Mouse (Mus musculus) forebrain, embryonic 11.5 days (tissue): ENCODE results near the gene Kif26a. TPM values are rescaled to one million over a fixed set of nuclear protein-coding genes. Genes with fewer than 3 reads are reported as not detected.

Experiments used
- ATAC-seq: fragments of 200-750 bp; cut with Nextera tagmentation; replicated peaks from 2 replicates; pipeline ENCODE4 v1.8.0; 2017; ENCODE audit warnings: moderate TSS enrichment; ENCODE audit not compliant: low FRiP score
- DNase-seq: peaks from one replicate; pipeline ENCODE4 v3.0.0-alpha.2; 2017; ENCODE audit warnings: low spot score
- H3K27ac ChIP-seq: fragments of 300-500 bp; sonication (generic); 2 replicates; pipeline ENCODE4 v1.5.1; 2014; ENCODE audit warnings: low read depth, low read length
- H3K27me3 ChIP-seq: fragments of 300-500 bp; sonication (generic); 2 replicates; pipeline ENCODE4 v1.6.1; 2014; ENCODE audit warnings: mild to moderate bottlenecking, low read length, mixed read lengths; ENCODE audit not compliant: control insufficient read depth, insufficient read depth
- H3K36me3 ChIP-seq: fragments of 300-500 bp; sonication (generic); 2 replicates; pipeline ENCODE4 v1.6.1; 2014; ENCODE audit warnings: mild to moderate bottlenecking, low read length, moderate library complexity, mixed read lengths; ENCODE audit not compliant: control insufficient read depth, insufficient read depth
- H3K4me1 ChIP-seq: fragments of 300-500 bp; sonication (generic); replicated peaks from 2 replicates; pipeline ENCODE4 v1.6.1; 2014; ENCODE audit warnings: low read length, mixed read lengths; ENCODE audit not compliant: control insufficient read depth, insufficient read depth
- H3K4me2 ChIP-seq: fragments of 300-500 bp; sonication (generic); 2 replicates; pipeline ENCODE4 v1.6.1; 2014; ENCODE audit warnings: low read depth, mild to moderate bottlenecking, low read length, moderate library complexity, mixed read lengths; ENCODE audit not compliant: severe bottlenecking
- H3K4me3 ChIP-seq: fragments of 300-500 bp; sonication (generic); 2 replicates; pipeline ENCODE4 v1.5.1; 2014; ENCODE audit warnings: low read depth, low read length
- H3K9ac ChIP-seq: fragments of 300-500 bp; sonication (generic); 2 replicates; pipeline ENCODE4 v1.6.1; 2014; ENCODE audit warnings: low read length
- H3K9me3 ChIP-seq: fragments of 300-500 bp; sonication (generic); 2 replicates; pipeline ENCODE4 v1.6.1; 2016; ENCODE audit warnings: low read length, mixed read lengths; ENCODE audit not compliant: control insufficient read depth
- WGBS: fragments of 180-500 bp; shearing (Covaris S2); extraction: QIAGEN DNeasy Blood & Tissue Kit; methylation state at CpG from one replicate; pipeline ENCODE4 v1.1.7; 2014; 5-methylcytosine and 5-hydroxymethylcytosine counted together
- polyA plus RNA-seq: library from polyadenylated mRNA; unstranded; fragments of >200 nt; fragmentation: Nextera tagmentation; extraction: Ambion mirVana; gene quantifications from 2 replicates; pipeline ENCODE4 v1.2.1, GENCODE M21; 2014

Kif26a gene
- polyA plus RNA-seq, 1 experiment from 2014 or later: 7.1 TPM

DNA sequence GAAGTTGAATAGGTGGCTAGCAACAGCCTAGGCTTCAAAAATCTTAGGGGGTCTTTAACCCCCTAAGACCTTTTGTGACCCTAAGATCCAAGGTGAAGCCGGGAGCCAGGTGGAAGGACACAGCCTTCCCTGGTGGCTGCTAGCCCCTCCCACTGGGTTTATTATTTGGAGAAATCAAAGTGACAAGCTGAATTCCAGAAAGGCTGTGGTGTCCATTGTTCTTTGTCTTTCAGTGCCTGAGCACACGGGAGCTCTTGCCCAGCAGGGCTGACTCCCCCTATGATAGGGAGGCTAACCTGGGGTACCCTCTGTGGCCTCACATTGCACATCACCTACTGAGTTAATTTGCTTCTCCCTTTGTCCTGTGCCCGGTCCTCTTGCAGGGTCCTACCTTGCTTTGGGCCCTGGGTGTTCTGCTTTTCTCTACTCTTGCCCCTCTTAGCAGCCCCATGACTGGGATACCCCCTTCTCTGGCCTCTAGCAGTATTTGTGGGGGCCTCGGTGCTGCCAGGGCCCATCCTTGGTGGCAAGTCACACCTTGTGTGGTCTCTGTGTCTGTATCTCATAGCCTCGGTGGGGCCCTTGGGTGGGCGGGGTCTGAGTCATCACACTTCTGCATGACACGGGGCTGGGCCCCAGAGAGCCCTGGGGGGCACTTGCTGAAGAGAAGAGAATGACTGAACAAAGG, 36.1 kb downstream of the Kif26a start:
- Histone ChIP-seq H3K4me2 (no peak overlapping the region), H3K27me3 (no peaks in the 10 kb centered on the region), H3K9ac (no peak overlapping the region), H3K27ac (peak overlapping the region; percentile 9), H3K4me3 (no peak overlapping the region), H3K9me3 (no peaks in the 10 kb centered on the region), H3K36me3 (peaks cover 10% of the 10 kb centered on the region; the same call in 1 of the 2 replicates), H3K4me1 (peaks cover 12% of the 10 kb centered on the region; the same call in 1 of the 2 replicates)
- ATAC-seq (0 out of 2 replicates have a peak, but pooled peaks have one; percentile 34), DNase-seq (no peak)
- WGBS: 37% methylated on average over 7 of the region's 7 CpGs

DNA sequence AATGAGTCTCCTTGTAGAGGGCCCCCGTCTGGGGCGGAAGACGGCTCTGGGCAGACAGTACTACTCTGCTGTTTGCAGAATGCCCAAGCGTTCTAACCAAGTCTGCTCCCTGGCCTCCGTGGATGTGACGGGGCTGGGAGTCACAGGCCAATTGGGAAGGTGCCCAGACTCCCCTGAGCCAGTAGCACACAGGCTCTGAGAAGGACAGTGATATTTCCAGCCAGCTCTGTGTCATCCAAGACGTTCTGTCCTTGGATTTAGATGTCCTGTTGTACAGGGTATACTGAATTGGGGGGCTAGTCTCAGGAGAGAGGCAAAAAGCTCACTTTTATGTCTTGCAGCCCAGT, 36.6 kb downstream of the Kif26a start:
- ATAC-seq (no peak), DNase-seq (no peak)
- Histone ChIP-seq H3K9me3 (no peaks in the 10 kb centered on the region), H3K4me2 (no peak overlapping the region), H3K4me1 (peaks cover 12% of the 10 kb centered on the region; the same call in 1 of the 2 replicates), H3K36me3 (peaks cover 5% of the 10 kb centered on the region; the same call in 1 of the 2 replicates), H3K27ac (no peak overlapping the region), H3K9ac (no peak overlapping the region), H3K4me3 (no peak overlapping the region), H3K27me3 (no peaks in the 10 kb centered on the region)
- 44% methylated on average over 7 of the region's 7 CpGs for WGBS

DNA sequence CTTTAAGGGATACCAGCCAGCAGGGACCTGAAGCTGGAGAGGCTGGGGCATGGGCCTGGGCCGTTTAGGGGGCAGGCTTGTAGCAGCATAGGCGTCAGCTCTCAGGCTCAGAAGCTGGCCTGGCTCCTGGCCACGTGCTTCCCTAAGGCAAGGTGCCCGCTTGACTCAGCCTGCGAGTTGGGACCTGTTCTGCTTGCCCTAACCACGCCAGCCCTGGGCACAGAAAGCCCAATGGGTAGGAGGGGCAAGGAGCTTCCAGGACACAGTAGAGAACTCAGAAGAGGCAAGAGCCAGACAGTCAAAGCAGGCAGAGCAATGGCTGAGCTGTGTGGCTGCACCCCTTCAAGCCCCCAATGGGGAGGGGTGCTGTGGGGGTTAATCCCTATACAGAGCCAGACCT, 37.7 kb downstream of the Kif26a start:
- no peak for DNase-seq
- Histone ChIP-seq H3K9me3 (no peaks in the 10 kb centered on the region), H3K9ac (no peak overlapping the region; the same call in 1 of the 2 replicates), H3K27me3 (no peaks in the 10 kb centered on the region), H3K4me2 (no peak overlapping the region), H3K27ac (no peak overlapping the region), H3K4me3 (no peak overlapping the region), H3K36me3 (no peaks in the 10 kb centered on the region), H3K4me1 (peaks cover 12% of the 10 kb centered on the region; the same call in 1 of the 2 replicates)
- ATAC-seq: no peak; the same call in 1 of the 2 replicates
- WGBS: 72% methylated on average over 6 of the region's 6 CpGs

DNA sequence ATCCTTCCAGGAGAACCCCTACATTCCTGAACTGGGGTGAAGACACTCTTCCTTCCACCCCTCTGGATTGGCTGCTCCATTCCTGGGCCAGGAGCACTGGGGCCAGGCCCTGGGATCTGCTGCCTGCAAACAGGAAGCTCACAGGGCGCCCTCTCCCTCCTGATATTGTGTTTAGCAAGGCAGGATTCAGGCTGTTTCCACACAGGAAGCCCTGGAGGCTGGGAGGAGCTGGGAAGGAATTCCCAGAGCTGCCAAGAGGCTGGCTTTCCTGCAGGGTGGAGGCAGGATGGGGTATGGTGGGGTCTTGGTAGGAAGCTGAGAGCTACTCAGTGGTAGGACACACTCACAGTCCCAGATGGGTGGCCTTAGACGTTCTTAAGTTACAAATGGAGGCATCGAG, 38.4 kb downstream of the Kif26a start:
- no peak overlapping the region for H3K4me2 ChIP-seq
- no peak overlapping the region for H3K4me3 ChIP-seq
- H3K9me3 ChIP-seq: no peaks in the 10 kb centered on the region
- no peaks in the 10 kb centered on the region for H3K36me3 ChIP-seq
- no peak overlapping the region for H3K27ac ChIP-seq
- no peak overlapping the region for H3K9ac ChIP-seq
- peaks cover 12% of the 10 kb centered on the region; the same call in 1 of the 2 replicates for H3K4me1 ChIP-seq
- no peaks in the 10 kb centered on the region for H3K27me3 ChIP-seq
- DNase-seq (no peak), ATAC-seq (no peak)
- WGBS: 57% methylated on average over 3 of the region's 3 CpGs

DNA sequence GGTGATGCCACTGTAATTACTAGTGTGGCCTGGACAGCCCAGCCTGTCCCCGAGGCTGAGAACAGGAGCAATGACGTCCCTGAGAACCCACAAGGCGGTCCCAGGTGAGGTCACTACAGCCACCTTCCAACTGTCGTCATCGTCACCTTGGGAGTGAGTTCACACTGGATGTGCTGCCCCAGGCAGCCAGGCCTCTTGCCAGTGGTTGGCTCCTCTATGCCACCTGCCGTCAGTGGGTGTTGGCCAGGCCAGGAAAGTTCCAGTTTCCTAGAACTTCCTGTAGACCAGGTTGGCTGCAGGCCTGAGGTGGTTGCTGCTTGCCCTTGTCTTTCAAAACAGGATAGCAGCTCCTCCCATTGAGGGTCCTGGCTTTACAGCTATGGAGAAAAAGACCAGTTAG, 40.9 kb downstream of the Kif26a start:
- DNase-seq (no peak), ATAC-seq (no peak)
- Histone ChIP-seq H3K4me1 (peaks cover 8% of the 10 kb centered on the region; the same call in 1 of the 2 replicates), H3K36me3 (no peaks in the 10 kb centered on the region), H3K9ac (no peak overlapping the region), H3K4me2 (no peak overlapping the region), H3K9me3 (no peaks in the 10 kb centered on the region), H3K27ac (no peak overlapping the region), H3K27me3 (no peaks in the 10 kb centered on the region), H3K4me3 (no peak overlapping the region)
- WGBS: 91% methylated on average over 6 of the region's 6 CpGs

DNA sequence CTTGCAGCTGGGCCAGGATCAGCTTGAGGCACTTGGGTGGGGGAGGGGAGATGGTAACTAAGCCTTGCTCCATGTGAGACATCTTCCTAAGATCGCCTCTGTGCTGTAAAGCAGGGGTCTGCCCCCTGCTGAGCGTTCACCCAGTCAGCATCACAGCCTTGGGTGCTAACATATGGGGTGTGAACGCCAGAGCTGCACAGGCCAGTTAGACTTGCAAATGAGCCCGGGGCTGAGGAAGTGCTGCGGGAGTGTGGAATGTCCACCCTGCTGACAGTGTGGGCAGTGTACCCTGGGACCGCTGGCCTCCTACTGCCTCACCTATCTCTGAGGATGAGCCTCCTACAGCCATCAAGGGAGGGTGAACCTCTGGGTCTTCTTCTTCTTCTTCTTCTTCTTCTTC, 45.7 kb downstream of the Kif26a start:
- 63% methylated on average over 6 of the region's 6 CpGs for WGBS
- no peak overlapping the region for H3K27ac ChIP-seq

DNA sequence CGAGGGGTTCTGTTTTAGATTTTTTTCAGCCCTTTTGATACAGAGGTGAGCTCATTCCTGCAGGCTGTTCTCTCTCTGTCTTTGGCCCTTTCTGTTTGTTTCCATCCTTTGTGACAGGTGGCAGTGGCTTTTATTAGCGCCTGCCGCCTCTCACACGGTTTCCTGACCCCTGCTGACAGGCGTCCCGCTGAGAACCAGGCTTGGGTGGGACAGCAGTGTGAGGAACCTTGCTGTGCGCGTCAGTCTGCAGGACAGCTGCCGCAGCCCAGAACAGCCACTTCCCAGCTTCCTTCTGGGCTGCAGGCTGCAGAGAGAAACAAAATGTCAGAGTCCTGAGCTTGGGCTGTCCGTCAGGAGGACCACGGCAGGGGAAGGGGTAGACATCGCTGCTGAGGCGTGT, 49.0 kb downstream of the Kif26a start:
- WGBS: 6% methylated on average over 13 of the region's 13 CpGs
- H3K4me2 ChIP-seq: 0 out of 2 replicates have a peak overlapping the region, but pooled peaks have one; percentile 11
- DNase-seq: no peak
- H3K9ac ChIP-seq: peak overlapping the region; percentile 27
- H3K4me3 ChIP-seq: no peak overlapping the region
- no peaks in the 10 kb centered on the region for H3K36me3 ChIP-seq
- H3K4me1 ChIP-seq: peaks cover 8% of the 10 kb centered on the region; the same call in 1 of the 2 replicates
- H3K9me3 ChIP-seq: no peaks in the 10 kb centered on the region
- ATAC-seq: 0 out of 2 replicates have a peak, but pooled peaks have one; percentile 22
- H3K27me3 ChIP-seq: no peaks in the 10 kb centered on the region
- no peak overlapping the region for H3K27ac ChIP-seq

More for the DNA sequence above, 45.7 kb downstream of the Kif26a start:
- Histone ChIP-seq H3K9me3 (no peaks in the 10 kb centered on the region), H3K4me3 (no peak overlapping the region), H3K4me1 (peaks cover 8% of the 10 kb centered on the region; the same call in 1 of the 2 replicates), H3K9ac (no peak overlapping the region), H3K36me3 (no peaks in the 10 kb centered on the region), H3K27me3 (no peaks in the 10 kb centered on the region), H3K4me2 (no peak overlapping the region)
- DNase-seq: no peak
- no peak for ATAC-seq

DNA sequence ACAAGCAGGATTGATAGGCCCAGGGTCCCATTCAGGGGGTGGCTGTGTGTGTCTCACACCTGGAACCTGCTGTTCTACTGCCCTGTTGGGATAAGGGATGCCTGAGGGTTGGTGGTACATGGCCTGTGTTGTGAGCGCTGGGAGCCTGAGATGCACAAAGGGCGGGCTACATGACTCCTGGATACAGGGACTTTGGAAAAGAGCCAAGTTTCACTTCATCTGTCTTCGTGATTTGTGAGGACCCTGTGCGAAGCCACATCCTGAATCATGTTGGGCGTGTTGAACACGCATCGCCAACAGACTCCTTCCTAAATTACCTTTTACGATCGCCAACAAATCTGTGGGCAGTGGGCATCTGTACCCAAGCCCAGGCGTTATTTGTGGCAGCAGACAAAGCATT, 50.6 kb downstream of the Kif26a start:
- no peak overlapping the region for H3K9ac ChIP-seq
- ATAC-seq (no peak), DNase-seq (no peak)
- no peak overlapping the region for H3K4me3 ChIP-seq
- no peaks in the 10 kb centered on the region for H3K27me3 ChIP-seq
- no peaks in the 10 kb centered on the region for H3K36me3 ChIP-seq
- H3K4me1 ChIP-seq: peaks cover 8% of the 10 kb centered on the region; the same call in 1 of the 2 replicates
- no peak overlapping the region for H3K4me2 ChIP-seq
- no peak overlapping the region for H3K27ac ChIP-seq
- no peaks in the 10 kb centered on the region for H3K9me3 ChIP-seq
- WGBS: 92% methylated on average over 10 of the region's 10 CpGs

DNA sequence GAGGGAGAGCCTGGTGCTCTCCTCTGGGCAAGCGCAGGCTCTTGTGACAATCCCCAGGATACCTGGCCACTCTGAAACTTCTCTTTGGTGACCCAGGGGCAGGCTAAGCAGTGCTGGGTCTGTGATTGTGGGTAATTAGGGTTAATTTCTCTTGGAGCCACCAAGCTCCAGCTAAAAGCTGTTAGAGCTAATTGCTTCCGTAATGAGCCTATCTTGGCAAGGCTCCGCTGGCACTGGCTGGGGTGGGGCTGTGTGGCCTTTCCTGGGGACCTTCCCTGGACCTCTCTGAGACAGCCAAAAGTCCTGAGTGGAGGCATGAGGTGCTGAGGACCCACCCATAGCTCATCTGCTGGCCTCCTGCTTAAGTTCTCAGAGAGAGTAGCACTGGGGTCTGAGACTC, 53.4 kb downstream of the Kif26a start:
- no peak for DNase-seq

More for the DNA sequence above, 53.4 kb downstream of the Kif26a start:
- H3K4me3 ChIP-seq: no peak overlapping the region
- ATAC-seq: no peak
- no peak overlapping the region for H3K9ac ChIP-seq
- no peaks in the 10 kb centered on the region for H3K9me3 ChIP-seq
- no peak overlapping the region for H3K27ac ChIP-seq
- no peaks in the 10 kb centered on the region for H3K27me3 ChIP-seq
- H3K4me2 ChIP-seq: no peak overlapping the region
- WGBS: 48% methylated on average over 3 of the region's 3 CpGs
- H3K4me1 ChIP-seq: peaks cover 8% of the 10 kb centered on the region; the same call in 1 of the 2 replicates
- no peaks in the 10 kb centered on the region for H3K36me3 ChIP-seq
